Mouse (Mus musculus) frontal cortex, postnatal 10 days (tissue): Measurements from ENCODE around the gene Tbc1d4.
"Not testable (repeated sequence)": the region's sequence is repeated elsewhere in the genome, so short reads cannot be mapped to it uniquely, and the experiment has no call there.

Source experiments
- DNase-seq, 2 experiments: peaks; one replicate each; pipeline ENCODE4 v3.0.0; 2022; ENCODE audit warnings: low spot score in 2 of 2, mixed read lengths in 1 of 2

The Tbc1d4 gene

GRCm38 (mm10) chr14:101595301-101596080 is 13.5 kb downstream of the Tbc1d4 start:
- no peak for DNase-seq

GRCm38 (mm10) chr14:101594001-101594400 is 15.0 kb downstream of the Tbc1d4 start:
- DNase-seq = no peak

DNA sequence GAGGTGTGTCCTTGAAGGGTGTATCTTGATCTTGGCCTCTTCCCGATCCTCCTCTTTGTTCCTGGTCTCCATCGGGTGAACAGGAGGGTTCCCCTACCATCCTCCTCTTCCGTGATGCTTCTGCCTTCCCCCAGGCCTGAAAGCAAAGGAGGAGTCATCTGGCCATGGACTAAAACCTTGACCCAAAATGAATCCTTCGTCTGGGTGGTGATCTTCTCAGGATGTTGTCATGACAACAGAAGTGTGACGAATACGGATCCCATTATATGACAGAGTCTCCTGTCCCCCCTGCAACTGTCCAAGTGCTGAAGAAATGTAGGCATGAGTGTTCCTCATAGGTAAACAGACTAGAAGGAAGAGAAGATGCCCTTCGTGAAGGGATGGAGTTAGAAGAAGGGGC is 15.7 kb downstream of the Tbc1d4 start:
- DNase-seq = no peak

DNA sequence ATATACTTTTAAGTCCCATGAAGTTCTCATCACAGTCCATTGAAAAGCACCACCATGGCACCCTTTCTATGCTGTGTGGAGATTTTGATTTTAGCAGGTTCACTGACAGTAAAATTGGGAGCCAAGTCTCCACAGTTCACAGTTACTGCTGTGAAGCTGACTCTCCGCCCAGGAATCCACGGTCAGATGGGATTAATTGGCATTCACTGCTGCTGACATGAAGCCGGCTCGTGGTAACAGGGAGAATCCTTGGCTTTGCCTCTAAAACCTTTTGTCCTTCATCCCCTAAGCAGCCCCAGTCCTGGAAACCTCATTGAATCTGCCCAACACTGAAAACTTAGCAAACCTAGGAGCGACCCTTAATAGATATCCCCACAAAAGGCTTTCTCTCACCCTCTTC is 17.9 kb downstream of the Tbc1d4 start:
- no peak for DNase-seq

- DNase-seq = not testable (repeated sequence)
Observed at GRCm38 (mm10) chr14:101588209-101588991, 20.6 kb downstream of the Tbc1d4 start.

DNA sequence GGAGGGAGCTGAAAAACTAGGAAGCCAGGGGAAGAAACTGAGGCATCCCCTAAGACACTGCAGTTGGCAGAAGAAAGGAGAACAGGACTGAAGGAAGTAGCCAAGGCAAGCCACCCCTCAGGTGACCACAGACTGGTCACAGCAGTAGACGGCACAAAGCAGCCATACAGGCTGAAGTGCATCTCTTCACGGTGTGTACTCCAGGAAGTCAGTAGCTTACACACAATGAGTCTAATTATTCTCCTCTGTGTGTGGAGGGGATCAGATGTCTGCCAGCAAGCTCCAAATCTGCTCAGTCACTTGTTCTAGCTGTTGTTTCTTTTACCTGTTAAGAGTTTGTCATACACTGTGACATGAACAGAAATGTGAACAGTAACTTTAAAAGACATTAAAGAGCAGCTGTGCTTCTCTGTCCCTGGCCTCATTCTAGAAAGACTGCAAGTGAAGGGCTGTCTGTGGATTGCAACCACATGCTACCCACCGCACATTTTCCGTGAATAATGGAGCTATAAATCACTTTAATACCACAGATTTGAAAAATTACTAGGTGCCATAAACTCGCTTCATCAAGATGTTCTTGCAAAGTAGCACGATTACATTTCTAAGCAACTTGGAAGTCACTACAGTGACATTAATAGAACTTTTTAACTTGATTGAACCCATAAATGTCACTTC is 21.5 kb downstream of the Tbc1d4 start:
- DNase-seq = not testable (repeated sequence)

DNA sequence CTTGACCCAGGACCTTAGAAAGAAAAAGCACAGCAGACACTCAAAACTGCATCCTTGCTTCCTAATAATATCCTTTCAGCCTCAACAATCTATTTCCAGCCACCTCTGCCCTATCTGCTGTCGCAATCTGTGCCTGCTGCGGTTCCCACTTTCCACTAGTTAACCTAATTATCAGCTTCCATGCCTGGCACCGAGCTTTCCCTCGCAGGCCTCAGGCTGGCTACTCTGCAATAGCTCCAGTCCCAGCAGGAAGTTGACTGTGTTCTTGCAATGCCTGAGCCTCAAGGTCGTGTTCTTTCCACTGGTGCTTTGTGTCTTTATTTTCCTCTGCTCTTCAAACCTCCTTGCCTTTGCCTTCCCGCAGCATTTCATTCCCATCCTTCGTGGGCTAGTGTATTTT is 22.9 kb downstream of the Tbc1d4 start:
- DNase-seq = no peak

GRCm38 (mm10) chr14:101575651-101576050 is 33.3 kb downstream of the Tbc1d4 start:
- DNase-seq = no peak

GRCm38 (mm10) chr14:101574536-101574935 is 34.5 kb downstream of the Tbc1d4 start:
- no peak for DNase-seq

DNA sequence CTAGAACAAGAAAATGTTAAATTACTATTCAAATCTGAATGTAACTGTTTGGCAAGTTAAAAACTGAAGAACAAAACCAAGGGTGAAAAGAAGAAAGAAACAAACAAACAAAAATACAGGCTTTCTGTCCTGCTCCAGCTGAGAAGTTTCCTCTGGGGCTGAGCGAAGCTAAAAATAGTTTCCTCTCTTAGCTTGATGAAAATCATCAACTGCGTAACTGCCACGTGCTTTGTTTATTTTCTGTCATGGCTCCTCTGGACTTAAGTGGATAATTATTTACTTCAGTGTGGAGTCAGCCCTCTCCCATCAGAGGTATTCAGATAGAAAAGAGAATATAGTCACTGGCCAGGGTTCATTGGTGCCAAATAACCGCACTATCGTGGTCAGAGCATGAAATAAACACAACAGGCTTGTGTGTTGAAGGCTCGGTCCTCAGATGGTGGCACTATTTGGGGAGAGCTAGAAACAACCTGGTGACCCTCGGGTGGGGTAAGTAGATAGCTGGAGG is 35.8 kb downstream of the Tbc1d4 start:
- DNase-seq = no peak

GRCm38 (mm10) chr14:101568828-101569227 is 40.2 kb downstream of the Tbc1d4 start:
- DNase-seq = no peak

GRCm38 (mm10) chr14:101566717-101567116 is 42.3 kb downstream of the Tbc1d4 start:
- no peak for DNase-seq

- no peak for DNase-seq
Observed at GRCm38 (mm10) chr14:101565661-101566060, 43.3 kb downstream of the Tbc1d4 start.

GRCm38 (mm10) chr14:101561251-101561701 is 47.7 kb downstream of the Tbc1d4 start:
- no peak for DNase-seq

DNA sequence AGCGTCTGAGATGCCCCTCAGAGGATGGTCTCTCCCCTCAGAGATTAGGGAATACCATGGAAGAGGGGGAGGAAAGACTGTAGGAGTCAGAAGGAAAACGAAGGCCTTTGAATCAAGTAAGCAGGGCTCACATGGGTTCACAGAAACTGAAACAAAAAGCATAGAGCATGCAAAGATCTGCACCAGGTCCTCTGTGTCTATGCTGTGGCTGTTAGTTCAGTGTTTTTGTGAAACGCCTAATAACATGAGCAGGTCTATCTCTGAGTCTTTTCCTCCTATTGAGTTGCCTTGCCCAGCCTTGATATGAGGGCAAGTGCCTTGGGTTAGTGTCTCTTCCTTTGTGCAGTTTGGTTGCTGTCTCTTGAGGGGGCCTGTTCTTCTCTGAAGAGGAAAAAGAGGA is 49.5 kb downstream of the Tbc1d4 start:
- DNase-seq = no peak

DNA sequence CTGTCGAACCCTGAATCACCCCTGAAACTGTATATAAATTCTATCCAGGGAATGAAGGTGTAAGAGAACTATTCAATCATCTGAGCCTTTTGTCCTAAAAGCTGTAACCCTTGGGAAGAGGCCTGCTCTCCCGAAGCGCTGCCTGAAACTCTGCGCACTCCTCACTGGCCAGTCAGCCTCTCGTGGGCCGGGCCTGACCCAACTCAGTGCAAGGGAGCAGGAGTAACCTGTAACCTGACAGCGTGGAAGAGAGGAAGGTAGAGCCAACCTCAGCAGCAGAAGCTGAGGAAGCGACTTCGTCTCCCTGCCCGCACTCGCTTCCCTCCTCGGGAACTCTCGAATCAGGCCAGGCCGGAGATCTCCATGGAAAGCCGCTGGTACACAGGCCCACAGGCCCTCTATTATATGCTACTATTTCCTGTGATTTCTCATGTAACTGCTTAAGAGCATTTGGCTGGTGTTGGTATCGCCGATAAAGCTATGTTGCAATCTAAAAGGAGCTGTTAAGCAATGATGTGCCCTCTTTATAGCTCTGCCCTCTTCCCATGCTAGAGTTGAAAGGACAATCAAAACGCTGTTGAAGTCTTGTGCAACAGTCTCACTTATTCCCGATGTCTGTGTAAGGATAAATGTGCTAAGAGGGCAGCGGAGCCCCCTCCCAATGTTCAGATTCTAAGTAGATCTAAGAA is 60.0 kb downstream of the Tbc1d4 start:
- DNase-seq = no peak

DNA sequence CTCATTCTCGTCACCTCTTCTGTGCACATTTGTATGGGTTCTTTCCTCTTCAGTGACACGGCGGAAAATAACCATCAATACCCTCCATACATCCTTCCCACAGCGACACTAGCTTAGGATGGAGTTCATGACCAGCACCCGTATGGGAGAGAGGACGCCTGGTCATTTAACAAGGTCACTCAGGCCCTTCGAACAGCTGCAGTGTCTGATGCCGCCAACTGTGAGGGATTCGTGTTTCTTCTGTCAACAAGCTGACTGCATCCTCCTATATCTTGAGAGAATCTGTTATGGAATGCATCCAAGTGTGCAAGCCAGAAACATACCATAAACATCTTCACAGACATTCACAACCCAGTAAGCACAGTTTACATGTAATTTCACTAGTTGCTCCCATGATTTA is 67.1 kb downstream of the Tbc1d4 start:
- no peak for DNase-seq

- DNase-seq = no peak
Observed at GRCm38 (mm10) chr14:101541141-101541540, 67.8 kb downstream of the Tbc1d4 start.

DNA sequence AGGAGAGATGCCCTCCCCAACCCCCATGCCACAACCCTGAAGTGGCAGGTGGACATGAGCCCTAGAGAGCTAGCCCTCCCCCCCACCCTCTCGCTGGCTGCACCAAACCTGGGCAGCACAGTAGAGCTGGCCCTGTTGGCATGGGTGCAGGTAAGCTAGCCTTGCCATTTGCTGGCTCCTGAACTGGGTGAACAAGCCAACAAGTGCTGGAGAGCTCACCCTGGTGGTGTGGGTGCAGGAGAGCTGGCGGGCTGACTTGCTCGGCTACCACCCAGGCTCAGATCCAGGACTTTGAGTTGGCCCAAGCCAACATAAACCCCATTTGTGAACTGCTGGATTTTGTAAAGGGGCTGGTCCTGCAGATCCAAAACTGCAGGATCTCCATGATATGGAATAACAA is 68.5 kb downstream of the Tbc1d4 start:
- DNase-seq = no peak

GRCm38 (mm10) chr14:101537906-101538305 is 71.1 kb downstream of the Tbc1d4 start:
- no peak for DNase-seq

DNA sequence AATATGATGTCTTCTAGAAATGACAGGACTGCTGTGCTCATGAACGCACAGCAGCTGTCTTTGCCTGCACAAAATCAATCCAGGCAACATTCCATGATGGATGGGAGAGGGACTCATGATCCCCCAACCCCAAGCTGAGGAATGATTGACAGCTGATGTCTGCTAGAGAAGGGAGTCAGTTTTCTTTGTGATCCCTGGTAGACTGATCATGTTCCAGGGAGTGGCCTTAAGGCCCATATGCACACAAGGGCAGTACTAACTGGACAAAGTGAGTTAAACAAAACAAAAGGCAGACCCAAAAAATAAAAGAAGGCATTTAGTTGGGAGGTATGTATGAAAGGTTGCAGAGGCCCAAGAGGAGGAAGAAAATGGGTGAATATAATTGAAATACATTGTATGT is 71.6 kb downstream of the Tbc1d4 start:
- DNase-seq = no peak
